Mouse (Mus musculus): ENCODE data around the gene Tjp1.

- TF ChIP-seq CTCF (IDR thresholded peaks at IDR 0.05; ENCODE audit: low read depth) = no peak
- no peak for TF ChIP-seq EP300 (IDR thresholded peaks at IDR 0.05; ENCODE audit: low read depth)
Measured at GRCm38 (mm10) chr7:65436921-65437320, 90.7 kb downstream of the Tjp1 start.
